16 mouse cellular contexts compared by ENCODE assay signal in the genomic region with DNA sequence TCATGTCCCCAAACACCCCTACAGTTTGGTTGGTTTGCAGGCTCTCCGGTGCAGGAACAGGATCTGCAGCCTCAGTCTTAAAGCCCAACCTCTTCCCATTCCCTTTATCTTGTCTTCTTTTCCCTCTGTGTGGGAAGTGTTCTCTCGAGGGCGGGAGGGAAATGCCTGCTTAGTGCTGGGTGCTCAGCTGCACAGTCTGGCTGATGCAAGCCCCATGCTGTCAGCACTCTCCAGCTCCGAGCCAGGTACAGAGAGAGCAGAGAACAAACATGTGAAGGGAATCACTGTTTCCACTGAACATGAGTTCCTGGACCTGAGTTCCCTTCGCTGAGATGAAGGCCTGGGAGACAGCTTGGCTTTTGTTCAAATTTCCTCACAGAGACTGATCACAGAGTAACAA. TPM values are rescaled to one million over a fixed set of nuclear protein-coding genes. Genes with fewer than 3 reads are reported as not detected.
DNase-seq lines count a peak whose midpoint lies in the region; ATAC-seq lines count a peak whose summit lies in the region.
"Had no signal": no experiment of that assay in that cellular context is flagged by ENCODE, and none has a peak within 500 bp of the region (broad histone marks: within the 10 kb centered on the region; RNA-seq: fewer than 3 reads in every experiment).

No protein-coding gene starts in this region.

- H3K4me1 ChIP-seq in embryonic facial prominence, embryonic 15.5 days = peaks cover 6% of the 10 kb centered on the region; the same call in 1 of the 2 replicates
- H3K4me1 ChIP-seq in intestine, embryonic 15.5 days (replicated peaks) = no peaks in the 10 kb centered on the region
- H3K4me1 ChIP-seq: forebrain, embryonic 12.5 days; megakaryocyte, embryonic 14.5 days had no signal

- H3K9me3 ChIP-seq in embryonic facial prominence, embryonic 15.5 days (replicated peaks) = no peaks in the 10 kb centered on the region
- H3K9me3 ChIP-seq in intestine, embryonic 15.5 days = no peaks in the 10 kb centered on the region
- H3K9me3 ChIP-seq: forebrain, embryonic 12.5 days; megakaryocyte, embryonic 14.5 days had no signal

- intact Hi-C loops in left cerebral cortex, postnatal 4 days (cut with DNase I) = no loop called here

- DNase-seq in left cerebral cortex, adult 11 months (ENCODE audit: low spot score) = peak; percentile 42
- DNase-seq in left cerebral cortex, postnatal 4 days = no peak
- DNase-seq in layer of hippocampus, postnatal 25 days (ENCODE audit: extremely low spot score in 1 of 2, low spot score in 1 of 2) = peak; percentile 20 to 22
- peak; percentile 36 for DNase-seq in right cerebral cortex, postnatal 14 days
- DNase-seq in T-cell, adult 2 months (ENCODE audit: low spot score) = no peak
- DNase-seq: adrenal gland, postnatal 10 days; kidney, adult 18-20 months; lung, embryonic 14.5 days; thymus, postnatal 4 days had no signal

- no peak overlapping the region for H3K27ac ChIP-seq in embryonic facial prominence, embryonic 15.5 days (replicated peaks)
- no peak overlapping the region for H3K27ac ChIP-seq in intestine, embryonic 15.5 days
- H3K27ac ChIP-seq: forebrain, embryonic 12.5 days had no signal

- no peaks in the 10 kb centered on the region for H3K36me3 ChIP-seq in embryonic facial prominence, embryonic 15.5 days
- no peaks in the 10 kb centered on the region for H3K36me3 ChIP-seq in intestine, embryonic 15.5 days
- H3K36me3 ChIP-seq: forebrain, embryonic 12.5 days had no signal

- no peak overlapping the region for H3K4me2 ChIP-seq in embryonic facial prominence, embryonic 15.5 days (replicated peaks)
- no peak overlapping the region for H3K4me2 ChIP-seq in intestine, embryonic 15.5 days (replicated peaks)
- H3K4me2 ChIP-seq: forebrain, embryonic 12.5 days; lung, embryonic 14.5 days had no signal

- H3K4me3 ChIP-seq in embryonic facial prominence, embryonic 15.5 days (replicated peaks) = no peak overlapping the region
- H3K4me3 ChIP-seq in intestine, embryonic 15.5 days (replicated peaks) = no peak overlapping the region
- H3K4me3 ChIP-seq: forebrain, embryonic 12.5 days; megakaryocyte, embryonic 14.5 days had no signal

- H3K27me3 ChIP-seq in embryonic facial prominence, embryonic 15.5 days = no peaks in the 10 kb centered on the region
- H3K27me3 ChIP-seq in intestine, embryonic 15.5 days (replicated peaks) = no peaks in the 10 kb centered on the region
- H3K27me3 ChIP-seq: forebrain, embryonic 12.5 days had no signal

- 32% methylated on average over 5 of the region's 5 CpGs for WGBS in embryonic facial prominence, embryonic 15.5 days
- WGBS in intestine, embryonic 15.5 days = 52% methylated on average over 5 of the region's 5 CpGs

- 0 out of 2 replicates have a peak, but pooled peaks have one; percentile 29 for ATAC-seq in embryonic facial prominence, embryonic 15.5 days (ENCODE audit: insufficient number of reproducible peaks, low FRiP score, low TSS enrichment, low read depth)
- ATAC-seq in intestine, embryonic 15.5 days = no peak

- H3K9ac ChIP-seq in embryonic facial prominence, embryonic 15.5 days = no peak overlapping the region
- H3K9ac ChIP-seq in intestine, embryonic 15.5 days = no peak overlapping the region
- H3K9ac ChIP-seq: forebrain, embryonic 12.5 days; lung, embryonic 14.5 days had no signal

RNA-seq across cellular contexts. Expression of gene Krt222, which starts 6.4 kb away (rescaled TPM):
- total RNA-seq in left cerebral cortex, postnatal 4 days (2021) = 10 to 100 TPM in 1 of 2 experiments, 1 to 10 TPM in 1; 9.2 to 10.8 TPM
- polyA plus RNA-seq in embryonic facial prominence, embryonic 15.5 days (2015; fragmentation: Nextera tagmentation; extraction: Ambion mirVana) = 0.71 and 0.79 TPM in 2 replicates
- total RNA-seq in layer of hippocampus, postnatal 25 days (2021) = 10 to 100 TPM; 26.5 to 27.3 TPM
- 0.25 and 0.49 TPM in 2 replicates for polyA plus RNA-seq in intestine, embryonic 15.5 days (2015; fragmentation: Nextera tagmentation; extraction: Ambion mirVana)
- total RNA-seq: granulocyte monocyte progenitor cell, adult 5-6 weeks; hematopoietic stem cell, adult 5-6 weeks had no signal

RNA-seq across cellular contexts. Expression of gene Smarce1, which starts 19.4 kb away (rescaled TPM):
- 100 to 1,000 TPM; 136 to 140 TPM for total RNA-seq in left cerebral cortex, postnatal 4 days (2021)
- 228 and 240 TPM in 2 replicates for polyA plus RNA-seq in embryonic facial prominence, embryonic 15.5 days (2015; fragmentation: Nextera tagmentation; extraction: Ambion mirVana)
- 10 to 100 TPM; 51.8 to 59.7 TPM for total RNA-seq in layer of hippocampus, postnatal 25 days (2021)
- 186 and 190 TPM in 2 replicates for polyA plus RNA-seq in intestine, embryonic 15.5 days (2015; fragmentation: Nextera tagmentation; extraction: Ambion mirVana)

RNA-seq across cellular contexts. Expression of gene Krt24, which starts 34.8 kb away (rescaled TPM):
- not detected for total RNA-seq in left cerebral cortex, postnatal 4 days (2021)
- 2.9 and 4.7 TPM in 2 replicates for polyA plus RNA-seq in embryonic facial prominence, embryonic 15.5 days (2015; fragmentation: Nextera tagmentation; extraction: Ambion mirVana)
- not detected for total RNA-seq in layer of hippocampus, postnatal 25 days (2021)
- 0.11 and 0.15 TPM in 2 replicates for polyA plus RNA-seq in intestine, embryonic 15.5 days (2015; fragmentation: Nextera tagmentation; extraction: Ambion mirVana)
- total RNA-seq: adrenal gland, postnatal 10 days; granulocyte monocyte progenitor cell, adult 5-6 weeks; hematopoietic stem cell, adult 5-6 weeks had no signal
- polyA plus RNA-seq: forebrain, embryonic 12.5 days; large intestine, adult 2 months; lung, embryonic 14.5 days had no signal

Comparison
In these comparisons a context has a peak if more than half of its experiments do, and no peak if none do; other contexts are left out.
1. DNase-seq: peak in left cerebral cortex, adult 11 months (single experiment), layer of hippocampus, postnatal 25 days (2 of 2) and right cerebral cortex, postnatal 14 days (single experiment); none in left cerebral cortex, postnatal 4 days (single experiment) and T-cell, adult 2 months (single experiment).